Mouse (Mus musculus): Measurements from ENCODE around the gene 2310022A10Rik.
"Not testable (repeated sequence)": the region's sequence is repeated elsewhere in the genome, so short reads cannot be mapped to it uniquely, and the experiment has no call there.

The 2310022A10Rik gene

GRCm38 (mm10) chr7:27613751-27614499 is 60.9 kb downstream of the 2310022A10Rik start:
- DNase-seq (ENCODE audit: low spot score) = no peak

- no peak for DNase-seq (ENCODE audit: low spot score)
These were observed 68.0 kb downstream of the 2310022A10Rik start for GRCm38 (mm10) chr7:27621028-27621427.

GRCm38 (mm10) chr7:27622234-27622633 is 69.2 kb downstream of the 2310022A10Rik start:
- DNase-seq (ENCODE audit: low spot score) = no peak

- DNase-seq (ENCODE audit: low spot score) = no peak
These were observed 71.9 kb downstream of the 2310022A10Rik start for GRCm38 (mm10) chr7:27624967-27625366.

- no peak for DNase-seq (ENCODE audit: low spot score)
These were observed 74.7 kb downstream of the 2310022A10Rik start for GRCm38 (mm10) chr7:27627707-27628106.

GRCm38 (mm10) chr7:27628190-27628589 is 75.2 kb downstream of the 2310022A10Rik start:
- DNase-seq (ENCODE audit: low spot score) = no peak

- DNase-seq (ENCODE audit: low spot score) = not testable (repeated sequence)
These were observed 75.8 kb downstream of the 2310022A10Rik start for GRCm38 (mm10) chr7:27628816-27629215.

- DNase-seq (ENCODE audit: low spot score) = no peak
These were observed 78.4 kb downstream of the 2310022A10Rik start for GRCm38 (mm10) chr7:27631439-27631838.
